Mouse (Mus musculus): Measurements from ENCODE around the gene Slc35f3.

The Slc35f3 gene

GRCm38 (mm10) chr8:126298296-126299093 is at the start of gene Slc35f3:
Gene Slc35f3, plus strand, starts transcription at chr8:126298558.
- DNase-seq: no peak

- no peak for DNase-seq
Measured at GRCm38 (mm10) chr8:126250486-126250885, 47.9 kb upstream of the Slc35f3 start.

- DNase-seq: no peak
Measured at GRCm38 (mm10) chr8:126256585-126257391, 41.6 kb upstream of the Slc35f3 start.

GRCm38 (mm10) chr8:126257392-126257681 is 41.0 kb upstream of the Slc35f3 start:
- no peak for DNase-seq

GRCm38 (mm10) chr8:126258175-126258781 is 40.1 kb upstream of the Slc35f3 start:
- DNase-seq: peak; percentile 6 to 44

GRCm38 (mm10) chr8:126265186-126265585 is 33.2 kb upstream of the Slc35f3 start:
- no peak for DNase-seq

- no peak for DNase-seq
Measured at GRCm38 (mm10) chr8:126267118-126267517, 31.2 kb upstream of the Slc35f3 start.

GRCm38 (mm10) chr8:126269733-126270132 is 28.6 kb upstream of the Slc35f3 start:
- no peak for DNase-seq

- DNase-seq: no peak
Measured at GRCm38 (mm10) chr8:126272445-126272844, 25.9 kb upstream of the Slc35f3 start.

GRCm38 (mm10) chr8:126273066-126273465 is 25.3 kb upstream of the Slc35f3 start:
- DNase-seq: no peak

GRCm38 (mm10) chr8:126274866-126275360 is 23.4 kb upstream of the Slc35f3 start:
- no peak for DNase-seq

- DNase-seq: no peak
Measured at GRCm38 (mm10) chr8:126275886-126276285, 22.5 kb upstream of the Slc35f3 start.

GRCm38 (mm10) chr8:126291951-126292350 is 6.4 kb upstream of the Slc35f3 start:
- no peak for DNase-seq

GRCm38 (mm10) chr8:126297284-126297845 is 993 bp upstream of the Slc35f3 start:
- DNase-seq: peak in 1 of 2 experiments; percentile 9

GRCm38 (mm10) chr8:126299333-126299732 is 975 bp downstream of the Slc35f3 start:
- DNase-seq: no peak

- no peak for DNase-seq
Measured at GRCm38 (mm10) chr8:126300350-126300749, 2.0 kb downstream of the Slc35f3 start.

GRCm38 (mm10) chr8:126301580-126301979 is 3.2 kb downstream of the Slc35f3 start:
- no peak for DNase-seq

- DNase-seq: no peak
Measured at GRCm38 (mm10) chr8:126307164-126307563, 8.8 kb downstream of the Slc35f3 start.

GRCm38 (mm10) chr8:126309015-126309414 is 10.7 kb downstream of the Slc35f3 start:
- DNase-seq: no peak

GRCm38 (mm10) chr8:126324931-126325330 is 26.6 kb downstream of the Slc35f3 start:
- no peak for DNase-seq

GRCm38 (mm10) chr8:126326136-126326535 is 27.8 kb downstream of the Slc35f3 start:
- no peak for DNase-seq

- DNase-seq: no peak
Measured at GRCm38 (mm10) chr8:126326731-126327130, 28.4 kb downstream of the Slc35f3 start.

GRCm38 (mm10) chr8:126327786-126328185 is 29.4 kb downstream of the Slc35f3 start:
- no peak for DNase-seq
